Mouse (Mus musculus) testis, adult 2 months (tissue): Measurements from ENCODE around the gene Man1c1.

Experiments used
- CTCF ChIP-seq: fragments of 200-500 bp; IDR thresholded peaks from 2 replicates; pipeline ENCODE4 v1.5.1; 2012; ENCODE audit warnings: low read depth, mild to moderate bottlenecking, inconsistent platforms, low read length, moderate library complexity; ENCODE audit not compliant: control insufficient read depth, insufficient read depth, insufficient replicate concordance
- POLR2A ChIP-seq: fragments of 200-500 bp; IDR thresholded peaks from 2 replicates; pipeline ENCODE4 v1.6.1; 2012; ENCODE audit warnings: low read depth, mild to moderate bottlenecking, inconsistent platforms, low read length, moderate library complexity; ENCODE audit not compliant: control insufficient read depth

GRCm38 (mm10) chr4:134538997-134539580 lies 165.0 kb downstream of the Man1c1 start:
- TF ChIP-seq CTCF, result no peak
- TF ChIP-seq POLR2A, result no peak
